Mouse (Mus musculus): ENCODE measurements around the gene Mdh1b. TPM values are rescaled to one million over a fixed set of nuclear protein-coding genes. Genes with fewer than 3 reads are reported as not detected.

The Mdh1b gene
- total and polyA plus RNA-seq, 2 experiments from 2014 or later, result 0.68 to 1.5 TPM

DNA sequence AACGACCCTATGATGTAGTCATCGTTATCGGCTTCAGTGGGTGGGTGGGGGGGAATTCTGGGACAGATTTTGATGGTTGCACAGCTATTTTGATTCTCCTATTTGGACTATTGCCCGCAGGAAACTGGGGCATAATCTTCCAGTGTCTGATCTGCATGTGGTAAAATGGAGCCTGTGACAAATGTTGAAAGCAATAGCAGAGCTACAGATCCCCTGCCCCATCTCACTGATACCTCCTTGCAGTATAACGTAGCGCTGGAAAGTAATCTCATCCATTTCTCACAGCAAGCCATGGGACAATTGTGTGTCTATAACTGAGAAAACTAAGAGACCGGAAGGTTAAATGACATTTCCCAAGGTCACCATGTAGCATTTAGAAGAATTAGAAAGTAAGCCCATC lies 34.3 kb upstream of the Mdh1b start:
- Histone ChIP-seq H3K4me3 (ENCODE audit: low read length) (no peak overlapping the region), H3K9ac (replicated peaks; ENCODE audit: low read length) (no peak overlapping the region), H3K27me3 (ENCODE audit: insufficient read depth, low read length) (no peaks in the 10 kb centered on the region), H3K27ac (peak overlapping the region; percentile 73; the same call in 1 of the 2 replicates), H3K4me2 (ENCODE audit: low read depth, low read length) (no peak overlapping the region), H3K36me3 (ENCODE audit: insufficient read depth, low read length) (no peaks in the 10 kb centered on the region), H3K4me1 (ENCODE audit: insufficient read depth, low read length) (peaks cover 10% of the 10 kb centered on the region; the same call in 1 of the 2 replicates), H3K9me3 (ENCODE audit: low read length) (no peaks in the 10 kb centered on the region)
- no peak for TF ChIP-seq CTCF (IDR thresholded peaks at IDR 0.05; ENCODE audit: low read depth)
- ATAC-seq (no peak), DNase-seq (ENCODE audit: low spot score) (peak; percentile 37)
- WGBS, result 28% methylated on average over 7 of the region's 7 CpGs

DNA sequence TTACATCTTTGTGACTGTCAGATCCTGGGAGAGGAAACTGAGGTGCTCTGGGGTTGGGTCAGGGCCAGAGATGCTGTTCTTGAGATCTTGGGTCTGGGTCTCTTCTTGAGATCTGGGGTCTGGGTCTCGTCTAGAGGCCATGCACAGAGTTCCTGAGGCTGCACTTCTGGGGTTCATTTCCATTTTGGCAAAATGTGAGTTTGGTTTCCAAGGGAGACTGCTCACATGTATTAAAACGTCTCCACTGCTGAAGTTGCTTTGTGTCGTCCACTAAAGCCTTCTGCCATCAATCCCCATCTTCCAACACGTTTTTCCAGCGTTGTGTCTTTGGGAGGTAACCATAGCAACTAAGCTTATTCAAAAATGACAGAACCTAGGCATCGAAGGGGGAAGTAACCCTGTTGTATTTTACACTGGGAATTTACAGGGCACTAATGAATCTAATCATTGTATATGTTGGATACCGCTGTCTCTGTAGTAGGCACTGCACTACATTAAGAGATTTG lies 33.8 kb upstream of the Mdh1b start:
- WGBS, result 8% methylated on average over 7 of the region's 7 CpGs
- H3K4me1 ChIP-seq (ENCODE audit: insufficient read depth, low read length), result peaks cover 10% of the 10 kb centered on the region; the same call in 1 of the 2 replicates
- TF ChIP-seq CTCF (IDR thresholded peaks at IDR 0.05; ENCODE audit: low read depth), result no peak
- peak overlapping the region; percentile 73 for H3K27ac ChIP-seq
- no peak overlapping the region for H3K4me2 ChIP-seq (ENCODE audit: low read depth, low read length)
- no peak overlapping the region for H3K9ac ChIP-seq (replicated peaks; ENCODE audit: low read length)
- no peak overlapping the region for H3K4me3 ChIP-seq (ENCODE audit: low read length)
- ATAC-seq (peak; percentile 69), DNase-seq (ENCODE audit: low spot score) (peak; percentile 70)
- H3K36me3 ChIP-seq (ENCODE audit: insufficient read depth, low read length), result no peaks in the 10 kb centered on the region
- no peaks in the 10 kb centered on the region for H3K27me3 ChIP-seq (ENCODE audit: insufficient read depth, low read length)
- no peaks in the 10 kb centered on the region for H3K9me3 ChIP-seq (ENCODE audit: low read length)

DNA sequence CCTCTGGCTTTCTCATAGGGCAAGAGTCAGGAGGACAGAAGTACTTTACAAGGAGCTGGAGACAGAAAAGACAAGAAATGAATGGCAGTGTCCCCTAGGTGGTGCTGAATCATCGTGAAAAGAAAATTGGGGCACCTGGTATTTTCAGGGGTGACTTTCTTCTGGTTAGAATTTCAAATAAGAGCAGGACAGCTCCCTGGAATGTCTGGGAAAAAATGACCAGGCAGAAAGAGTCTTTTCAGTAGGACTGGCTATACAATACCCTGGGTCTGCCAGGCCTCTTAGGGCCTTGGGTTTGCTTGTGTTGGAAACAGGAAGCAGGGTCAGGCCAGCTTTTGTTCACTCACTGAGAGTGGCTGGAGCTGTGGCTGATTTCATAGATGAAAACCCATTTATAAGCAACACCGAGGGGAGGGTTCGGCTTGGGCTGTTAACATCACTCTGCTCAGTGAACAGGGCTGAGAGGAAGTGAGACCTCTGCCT lies 33.1 kb upstream of the Mdh1b start:
- TF ChIP-seq CTCF (IDR thresholded peaks at IDR 0.05; ENCODE audit: low read depth), result peak; percentile 76
- peak; percentile 84 for DNase-seq (ENCODE audit: low spot score)
- WGBS, result 9% methylated on average over 3 of the region's 3 CpGs
- peak; percentile 88 for ATAC-seq
- no peak overlapping the region for H3K4me2 ChIP-seq (ENCODE audit: low read depth, low read length)
- H3K27ac ChIP-seq, result peak overlapping the region; percentile 73
- H3K27me3 ChIP-seq (ENCODE audit: insufficient read depth, low read length), result no peaks in the 10 kb centered on the region
- peaks cover 7% of the 10 kb centered on the region; the same call in 1 of the 2 replicates for H3K4me1 ChIP-seq (ENCODE audit: insufficient read depth, low read length)
- H3K9me3 ChIP-seq (ENCODE audit: low read length), result no peaks in the 10 kb centered on the region
- H3K4me3 ChIP-seq (ENCODE audit: low read length), result no peak overlapping the region
- H3K36me3 ChIP-seq (ENCODE audit: insufficient read depth, low read length), result no peaks in the 10 kb centered on the region
- no peak overlapping the region for H3K9ac ChIP-seq (replicated peaks; ENCODE audit: low read length)

DNA sequence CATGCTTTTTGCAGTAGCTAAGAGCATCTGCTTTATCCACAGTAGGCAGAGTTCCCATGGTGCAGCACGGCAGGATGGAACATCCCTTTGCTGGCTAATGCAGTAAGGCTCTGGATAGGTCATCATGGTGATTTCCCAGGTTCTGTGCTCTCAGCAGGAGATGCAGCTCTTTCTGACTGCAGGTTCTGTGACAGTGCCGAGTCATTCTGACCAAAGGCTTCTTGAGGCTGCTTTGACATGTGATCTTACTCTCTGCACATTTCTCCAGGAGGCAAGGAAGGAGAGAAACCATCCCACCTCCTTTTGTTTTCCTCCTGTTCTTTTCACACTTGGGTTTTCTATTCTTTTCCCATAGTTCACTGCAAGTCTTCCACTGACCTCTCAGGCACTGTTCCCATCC lies 25.9 kb upstream of the Mdh1b start:
- no peak overlapping the region for H3K4me2 ChIP-seq (ENCODE audit: low read depth, low read length)
- H3K27ac ChIP-seq, result no peak overlapping the region
- WGBS, result 55% methylated on average over 2 of the region's 2 CpGs
- H3K9me3 ChIP-seq (ENCODE audit: low read length), result no peaks in the 10 kb centered on the region
- H3K9ac ChIP-seq (replicated peaks; ENCODE audit: low read length), result no peak overlapping the region
- no peaks in the 10 kb centered on the region for H3K4me1 ChIP-seq (ENCODE audit: insufficient read depth, low read length)
- no peak for TF ChIP-seq CTCF (IDR thresholded peaks at IDR 0.05; ENCODE audit: low read depth)
- peaks cover 7% of the 10 kb centered on the region for H3K36me3 ChIP-seq (ENCODE audit: insufficient read depth, low read length)
- no peaks in the 10 kb centered on the region for H3K27me3 ChIP-seq (ENCODE audit: insufficient read depth, low read length)
- ATAC-seq (no peak), DNase-seq (ENCODE audit: low spot score) (no peak)
- H3K4me3 ChIP-seq (ENCODE audit: low read length), result no peak overlapping the region

DNA sequence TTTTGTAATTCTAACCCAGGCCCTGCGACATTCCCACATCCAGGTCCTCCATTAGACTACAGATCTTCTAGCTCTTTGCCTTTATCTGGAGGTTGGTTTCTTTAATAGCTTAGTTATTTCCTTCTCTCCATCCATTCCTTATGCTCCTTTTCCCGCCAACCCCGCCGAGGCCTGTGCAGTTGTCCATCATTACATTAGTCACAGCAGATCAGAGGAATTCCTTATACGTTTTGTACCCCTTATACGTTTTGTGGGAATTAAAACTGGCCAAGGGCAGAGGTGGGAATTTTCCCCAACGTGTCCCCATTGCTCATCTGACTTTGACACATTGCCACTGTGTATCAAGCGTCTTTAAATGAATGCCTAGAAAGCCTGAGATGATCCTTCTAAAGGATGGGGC lies 322 bp downstream of the Mdh1b start:
- WGBS, result 42% methylated on average over 8 of the region's 8 CpGs
- peak overlapping the region; percentile 73 for H3K4me2 ChIP-seq (ENCODE audit: low read depth, low read length)

DNA sequence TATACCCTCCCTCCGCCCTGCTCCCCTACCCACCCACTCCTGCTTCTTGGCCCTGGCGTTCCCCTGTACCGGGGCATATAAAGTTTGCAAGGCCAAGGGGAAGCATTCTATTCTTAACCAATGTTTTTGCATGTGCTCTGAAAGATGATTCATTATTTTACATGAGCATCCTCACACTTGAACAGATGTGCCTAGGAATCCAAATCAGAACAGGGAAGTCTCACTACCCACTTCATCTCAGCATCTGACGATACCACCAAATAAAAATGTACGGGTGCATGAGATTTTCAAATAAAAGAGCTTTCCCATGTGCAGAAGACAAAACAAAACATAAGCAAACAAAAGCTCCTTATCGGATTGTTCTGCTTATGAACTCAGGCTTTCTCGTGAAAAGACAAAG lies 10.0 kb downstream of the Mdh1b start:
- DNase-seq (ENCODE audit: low spot score) (no peak), ATAC-seq (no peak)
- H3K9me3 ChIP-seq (ENCODE audit: low read length), result no peaks in the 10 kb centered on the region
- 79% methylated on average over 7 of the region's 7 CpGs for WGBS
- H3K4me3 ChIP-seq (ENCODE audit: low read length), result no peak overlapping the region
- no peak overlapping the region for H3K4me2 ChIP-seq (ENCODE audit: low read depth, low read length)
- H3K27me3 ChIP-seq (ENCODE audit: insufficient read depth, low read length), result no peaks in the 10 kb centered on the region
- TF ChIP-seq CTCF (IDR thresholded peaks at IDR 0.05; ENCODE audit: low read depth), result no peak
- H3K27ac ChIP-seq, result no peak overlapping the region
- no peaks in the 10 kb centered on the region for H3K36me3 ChIP-seq (ENCODE audit: insufficient read depth, low read length)
- H3K4me1 ChIP-seq (ENCODE audit: insufficient read depth, low read length), result no peaks in the 10 kb centered on the region
- no peak overlapping the region for H3K9ac ChIP-seq (replicated peaks; ENCODE audit: low read length)

More for the DNA sequence above, 322 bp downstream of the Mdh1b start:
- Histone ChIP-seq H3K27me3 (ENCODE audit: insufficient read depth, low read length) (no peaks in the 10 kb centered on the region), H3K27ac (no peak overlapping the region), H3K4me3 (ENCODE audit: low read length) (peak overlapping the region; percentile 65), H3K36me3 (ENCODE audit: insufficient read depth, low read length) (no peaks in the 10 kb centered on the region), H3K4me1 (ENCODE audit: insufficient read depth, low read length) (peaks cover 20% of the 10 kb centered on the region), H3K9me3 (ENCODE audit: low read length) (no peaks in the 10 kb centered on the region), H3K9ac (replicated peaks; ENCODE audit: low read length) (peak overlapping the region; percentile 63)
- no peak for TF ChIP-seq CTCF (IDR thresholded peaks at IDR 0.05; ENCODE audit: low read depth)
- DNase-seq (ENCODE audit: low spot score) (no peak), ATAC-seq (peak; percentile 11; the same call in 1 of the 2 replicates)

DNA sequence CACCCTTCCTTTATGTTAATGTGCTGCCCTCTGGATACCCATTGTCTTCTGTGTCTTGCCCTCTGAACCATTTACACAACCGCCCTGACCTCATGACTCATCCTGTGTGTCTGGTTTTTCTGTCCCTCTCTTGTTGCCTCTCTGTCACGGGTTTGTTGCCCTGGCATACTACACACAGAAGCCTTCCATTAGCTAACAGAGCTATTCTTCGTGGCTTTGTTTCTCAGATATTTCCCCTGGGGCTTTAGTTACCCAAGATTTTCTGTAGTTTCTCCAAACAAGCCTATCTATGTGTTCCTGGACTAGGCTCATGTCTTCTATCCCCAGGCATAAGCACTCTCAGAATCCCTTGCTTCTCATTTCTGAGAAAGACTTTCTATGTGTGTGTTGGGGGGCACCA lies 21.2 kb downstream of the Mdh1b start:
- H3K27ac ChIP-seq, result no peak overlapping the region
- no peak for TF ChIP-seq CTCF (IDR thresholded peaks at IDR 0.05; ENCODE audit: low read depth)

More for the DNA sequence above, 21.2 kb downstream of the Mdh1b start:
- no peaks in the 10 kb centered on the region for H3K27me3 ChIP-seq (ENCODE audit: insufficient read depth, low read length)
- DNase-seq (ENCODE audit: low spot score) (no peak), ATAC-seq (no peak)
- no peaks in the 10 kb centered on the region for H3K36me3 ChIP-seq (ENCODE audit: insufficient read depth, low read length)
- H3K4me2 ChIP-seq (ENCODE audit: low read depth, low read length), result no peak overlapping the region
- no peak overlapping the region for H3K9ac ChIP-seq (replicated peaks; ENCODE audit: low read length)
- no peaks in the 10 kb centered on the region for H3K9me3 ChIP-seq (ENCODE audit: low read length)
- no peaks in the 10 kb centered on the region for H3K4me1 ChIP-seq (ENCODE audit: insufficient read depth, low read length)
- no peak overlapping the region for H3K4me3 ChIP-seq (ENCODE audit: low read length)
- WGBS, result 53% methylated on average over 3 of the region's 3 CpGs
